Mouse (Mus musculus) embryonic facial prominence, embryonic 15.5 days (tissue): ENCODE measurements around the gene Edn3. TPM values are rescaled to one million over a fixed set of nuclear protein-coding genes. Genes with fewer than 3 reads are reported as not detected.

Experiments used
- polyA plus RNA-seq: library from polyadenylated mRNA; unstranded; fragments of >200 nt; fragmentation: Nextera tagmentation; extraction: Ambion mirVana; gene quantifications from 2 replicates; pipeline ENCODE4 v1.2.1, GENCODE M21; 2015

Gene Edn3
- polyA plus RNA-seq, 1 experiment from 2014 or later: 15.3 TPM

Other genes starting within 250 kb of the Edn3 start
- gene Zfp831, start 117.1 kb upstream of the Edn3 start, polyA plus RNA-seq: 0.04 TPM in 1 of 2 replicates, not detected in the other
- not detected in 2 replicates for gene Gm14444, start 249.6 kb downstream of the Edn3 start, polyA plus RNA-seq